9 mouse cellular contexts compared by ENCODE assay signal in the genomic region with DNA sequence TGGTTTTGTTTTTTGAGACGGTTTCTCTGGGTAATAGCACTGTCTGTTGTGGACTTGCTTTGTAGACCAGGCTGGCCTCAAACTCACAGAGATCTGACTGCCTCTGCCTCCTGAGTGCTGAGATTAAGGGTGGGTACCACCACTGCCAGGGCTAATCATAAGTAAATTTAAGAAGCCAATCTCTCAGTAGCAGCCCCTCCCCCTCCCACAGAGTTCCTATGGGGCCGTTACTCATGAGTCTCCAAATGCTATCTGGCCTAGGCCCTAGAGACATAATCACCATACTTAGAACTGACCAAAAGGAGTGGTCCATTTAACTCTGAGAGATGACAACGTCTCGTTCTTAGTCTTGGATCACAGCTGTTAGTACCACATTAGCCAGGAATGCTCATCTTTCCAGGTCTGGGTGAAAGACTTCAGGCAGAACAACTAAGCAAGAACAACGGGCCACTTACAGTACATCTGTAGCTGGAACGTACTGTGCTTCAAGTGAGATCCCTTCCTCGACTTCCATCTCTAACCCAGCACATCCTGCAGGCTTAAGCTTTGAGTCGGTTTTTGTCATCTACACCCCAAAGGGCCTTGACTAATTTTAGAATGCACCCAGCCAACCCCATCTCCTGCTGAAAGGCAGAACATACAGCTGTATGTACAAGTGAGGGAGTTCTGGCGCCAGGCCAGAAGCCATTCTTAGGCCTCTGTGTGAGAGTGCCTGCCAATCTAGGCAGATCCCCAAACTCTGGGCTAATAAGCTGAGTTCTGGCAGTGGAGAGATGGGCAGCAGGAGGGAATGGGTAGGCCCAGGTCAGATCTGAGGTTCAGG.
DNase-seq lines count a peak whose midpoint lies in the region; ATAC-seq and TF ChIP-seq lines count a peak whose summit lies in the region.
"Had no signal": no experiment of that assay in that cellular context is flagged by ENCODE, and none has a peak within 500 bp of the region (broad histone marks: within the 10 kb centered on the region; RNA-seq: fewer than 3 reads in every experiment).

No protein-coding gene starts in this region.

- H3K9ac ChIP-seq in limb, embryonic 14.5 days (ENCODE audit: low read depth, low read length, severe bottlenecking): 0 out of 2 replicates have a peak overlapping the region, but pooled peaks have one; percentile 22

- no peaks in the 10 kb centered on the region for H3K36me3 ChIP-seq in limb, embryonic 14.5 days (ENCODE audit: control insufficient read depth, insufficient read depth, low read length)

- H3K9me3 ChIP-seq in limb, embryonic 14.5 days (ENCODE audit: control insufficient read depth, low read length): no peaks in the 10 kb centered on the region
- H3K9me3 ChIP-seq: megakaryocyte, embryonic 14.5 days had no signal

- peak overlapping the region; percentile 15 for H3K27ac ChIP-seq in limb, embryonic 14.5 days (replicated peaks; ENCODE audit: low read depth, low read length)

- no peaks in the 10 kb centered on the region for H3K27me3 ChIP-seq in limb, embryonic 14.5 days (ENCODE audit: control insufficient read depth, insufficient read depth, low read length)
- H3K27me3 ChIP-seq: megakaryocyte, embryonic 14.5 days had no signal

- H3K4me2 ChIP-seq in limb, embryonic 14.5 days (replicated peaks; ENCODE audit: low read depth, low read length, severe bottlenecking): no peak overlapping the region

- TF ChIP-seq POLR2A in limb, embryonic 14.5 days (IDR thresholded peaks at IDR 0.05; ENCODE audit: borderline replicate concordance, extremely low read depth, insufficient read depth, insufficient read length): no peak

- peaks cover 27% of the 10 kb centered on the region for H3K4me1 ChIP-seq in limb, embryonic 14.5 days (ENCODE audit: control insufficient read depth, insufficient read depth, low read length)

- 66% methylated on average over 9 of the region's 9 CpGs for WGBS in limb, embryonic 14.5 days

- H3K4me3 ChIP-seq in limb, embryonic 14.5 days (replicated peaks; ENCODE audit: low read length): no peak overlapping the region
- H3K4me3 ChIP-seq: megakaryocyte, embryonic 14.5 days had no signal

- peak; percentile 66 for ATAC-seq in limb, embryonic 14.5 days (ENCODE audit: low FRiP score, low read depth)
- no peak for ATAC-seq in monocyte, adult 5-6 weeks (replicated peaks; ENCODE audit: insufficient number of reproducible peaks, low FRiP score, low TSS enrichment, poor library complexity, severe bottlenecking)

- DNase-seq in heart, adult 11 months: peak; percentile 94
- DNase-seq in heart, adult 9 months (ENCODE audit: low spot score in 2 of 2): no peak
- DNase-seq in right cerebral cortex, adult 18-20 months: peak; percentile 43
- DNase-seq in right cerebral cortex, postnatal 25 days: no peak
- DNase-seq in gastrocnemius, postnatal 4 days (ENCODE audit: low spot score in 2 of 2): peak; percentile 48 to 80
- peak; percentile 90 for DNase-seq in limb, embryonic 14.5 days (ENCODE audit: low spot score)
- peak; percentile 53 to 86 for DNase-seq in spleen, postnatal 10 days (ENCODE audit: low spot score in 2 of 2)

Comparison
In these comparisons a context has a peak if more than half of its experiments do, and no peak if none do; other contexts are left out.
1. DNase-seq: peak in heart, adult 11 months (single experiment), right cerebral cortex, adult 18-20 months (single experiment), gastrocnemius, postnatal 4 days (2 of 2), limb, embryonic 14.5 days (single experiment) and spleen, postnatal 10 days (2 of 2); none in heart, adult 9 months (0 of 2) and right cerebral cortex, postnatal 25 days (single experiment).